Mouse (Mus musculus) CH12.LX (cell line): ENCODE data around the gene Kdm4b. TPM values are rescaled to one million over a fixed set of nuclear protein-coding genes. Genes with fewer than 3 reads are reported as not detected.

Source experiments
- DNase-seq: peaks from one replicate; pipeline ENCODE4 v3.0.0-alpha.2; 2013; ENCODE audit errors: extremely low read depth
- H3K27ac ChIP-seq: 2 replicates; pipeline ENCODE4 v1.5.1; 2012; ENCODE audit warnings: low read depth, mild to moderate bottlenecking, control low read depth, moderate library complexity; ENCODE audit not compliant: insufficient read depth
- H3K27me3 ChIP-seq: replicated peaks from 2 replicates; pipeline ENCODE3; 2012; ENCODE audit warnings: inconsistent platforms
- H3K36me3 ChIP-seq, 2 experiments: replicated peaks in 1 of 2; 2 replicates each; pipeline versions ENCODE3 to v1.6.1; 2012; ENCODE audit warnings: inconsistent platforms in 1 of 2, low read length in 1 of 2, mild to moderate bottlenecking in 1 of 2, mixed read lengths in 1 of 2, moderate library complexity in 1 of 2; ENCODE audit not compliant: control insufficient read depth in 1 of 2, insufficient read depth in 1 of 2
- H3K4me1 ChIP-seq, 2 experiments: 2 replicates each; pipeline ENCODE4 v1.6.1; 2012; ENCODE audit warnings: inconsistent platforms in 1 of 2, moderate library complexity in 1 of 2; ENCODE audit not compliant: insufficient read depth in 2 of 2, control insufficient read depth in 1 of 2
- H3K4me2 ChIP-seq: 2 replicates; pipeline ENCODE4 v1.6.1; 2012; ENCODE audit warnings: low read depth, mild to moderate bottlenecking, control low read depth; ENCODE audit not compliant: poor library complexity, insufficient read depth, severe bottlenecking
- H3K4me3 ChIP-seq, 3 experiments: fragments of 150-350 bp in 1 of 3; sonication (generic) in 1 of 3; replicated peaks in 1 of 3; 2 replicates each; pipeline versions ENCODE3 to v1.5.1; 2011 to 2012; ENCODE audit warnings: low read depth in 2 of 3, low read length in 2 of 3, mild to moderate bottlenecking in 2 of 3, moderate library complexity in 2 of 3, control low read depth in 1 of 3, improper control_type of control experiment in 1 of 3, inconsistent platforms in 1 of 3, mixed read lengths in 1 of 3; ENCODE audit not compliant: poor library complexity in 1 of 3
- H3K79me2 ChIP-seq: replicated peaks from 2 replicates; pipeline ENCODE4 v1.6.1; 2012; ENCODE audit warnings: mild to moderate bottlenecking, moderate library complexity; ENCODE audit not compliant: control insufficient read depth, poor library complexity, insufficient read depth, severe bottlenecking; ENCODE audit errors: extremely low read depth
- H3K9ac ChIP-seq: 2 replicates; pipeline ENCODE4 v1.6.1; 2012; ENCODE audit warnings: low read depth, mild to moderate bottlenecking, control low read depth, moderate library complexity; ENCODE audit not compliant: insufficient read depth
- H3K9me3 ChIP-seq: replicated peaks from 2 replicates; pipeline ENCODE3; 2012; ENCODE audit warnings: low read length, inconsistent platforms, mixed read lengths
- BHLHE40 ChIP-seq: IDR thresholded peaks from 2 replicates; pipeline ENCODE4 v1.6.1; 2011; ENCODE audit warnings: mild to moderate bottlenecking, low read depth, low read length, improper control_type of control experiment
- CHD1 ChIP-seq: IDR thresholded peaks from 2 replicates; pipeline ENCODE4 v1.6.1; 2012; ENCODE audit warnings: low read depth, low read length, improper control_type of control experiment, inconsistent platforms
- CHD2 ChIP-seq: IDR thresholded peaks from 2 replicates; pipeline ENCODE4 v1.6.1; 2011; ENCODE audit warnings: low read length, improper control_type of control experiment
- CTCF ChIP-seq, 2 experiments: IDR thresholded peaks in 1 of 2; conservative IDR thresholded peaks in 1 of 2; 2 replicates each; pipeline ENCODE4 v1.5.1; 2011 to 2012; ENCODE audit warnings: low read depth in 2 of 2, low read length in 2 of 2, improper control_type of control experiment in 1 of 2, inconsistent platforms in 1 of 2, mild to moderate bottlenecking in 1 of 2, moderate library complexity in 1 of 2
- E2F4 ChIP-seq: IDR thresholded peaks from 2 replicates; pipeline ENCODE4 v1.6.1; 2011; ENCODE audit warnings: low read depth, low read length, improper control_type of control experiment; ENCODE audit not compliant: insufficient replicate concordance
- ELF1 ChIP-seq: IDR thresholded peaks from 2 replicates; pipeline ENCODE4 v1.6.1; 2014; ENCODE audit warnings: low read depth, mild to moderate bottlenecking, inconsistent platforms, low read length, improper control_type of control experiment
- ETS1 ChIP-seq: conservative IDR thresholded peaks from 2 replicates; pipeline ENCODE4 v1.6.1; 2012; ENCODE audit warnings: low read depth, mild to moderate bottlenecking, inconsistent platforms, low read length, improper control_type of control experiment, moderate library complexity
- GABPA ChIP-seq: IDR thresholded peaks from 2 replicates; pipeline ENCODE4 v1.6.1; 2012; ENCODE audit warnings: low read depth, low read length, improper control_type of control experiment, inconsistent platforms; ENCODE audit not compliant: insufficient replicate concordance
- HCFC1 ChIP-seq: IDR thresholded peaks from 2 replicates; pipeline ENCODE4 v1.6.1; 2012; ENCODE audit warnings: low read depth, mild to moderate bottlenecking, inconsistent platforms, low read length, improper control_type of control experiment
- IRF4 ChIP-seq: IDR thresholded peaks from 2 replicates; pipeline ENCODE4 v1.6.1; 2014; ENCODE audit warnings: low read depth, mild to moderate bottlenecking, inconsistent platforms, low read length, improper control_type of control experiment
- JUND ChIP-seq: conservative IDR thresholded peaks from 2 replicates; pipeline ENCODE4 v1.6.1; 2011; ENCODE audit warnings: low read depth, low read length, improper control_type of control experiment
- MAFK ChIP-seq: IDR thresholded peaks from 2 replicates; pipeline ENCODE4 v1.6.1; 2011; ENCODE audit warnings: low read length, improper control_type of control experiment; ENCODE audit not compliant: insufficient replicate concordance
- MAX ChIP-seq: IDR thresholded peaks from 2 replicates; pipeline ENCODE4 v1.6.1; 2011; ENCODE audit warnings: low read length, improper control_type of control experiment
- MAZ ChIP-seq: IDR thresholded peaks from 2 replicates; pipeline ENCODE4 v1.6.1; 2012; ENCODE audit warnings: low read depth, mild to moderate bottlenecking, inconsistent platforms, low read length, improper control_type of control experiment, moderate library complexity
- MEF2A ChIP-seq: IDR thresholded peaks from 2 replicates; pipeline ENCODE4 v1.6.1; 2014; ENCODE audit warnings: low read depth, mild to moderate bottlenecking, inconsistent platforms, low read length, improper control_type of control experiment, borderline replicate concordance
- MXI1 ChIP-seq: IDR thresholded peaks from 2 replicates; pipeline ENCODE4 v1.6.1; 2011; ENCODE audit warnings: mild to moderate bottlenecking, low read depth, low read length, improper control_type of control experiment
- MYC ChIP-seq: IDR thresholded peaks from 2 replicates; pipeline ENCODE4 v1.6.1; 2011; ENCODE audit warnings: low read depth, mild to moderate bottlenecking, improper control_type of control experiment, low read length
- NELFE ChIP-seq: IDR thresholded peaks from 2 replicates; pipeline ENCODE4 v1.6.1; 2011; ENCODE audit warnings: low read depth, low read length, improper control_type of control experiment
- PAX5 ChIP-seq: IDR thresholded peaks from 2 replicates; pipeline ENCODE4 v1.6.1; 2012; ENCODE audit warnings: low read length, inconsistent platforms, mixed read lengths
- POLR2A ChIP-seq: IDR thresholded peaks from 2 replicates; pipeline ENCODE4 v1.6.1; 2011; ENCODE audit warnings: low read depth, mild to moderate bottlenecking, improper control_type of control experiment, low read length
- RAD21 ChIP-seq: IDR thresholded peaks from 2 replicates; pipeline ENCODE4 v1.6.1; 2011; ENCODE audit warnings: low read depth, mild to moderate bottlenecking, low read length, improper control_type of control experiment, moderate library complexity
- RCOR1 ChIP-seq: conservative IDR thresholded peaks from 2 replicates; pipeline ENCODE4 v1.6.1; 2012; ENCODE audit warnings: low read depth, mild to moderate bottlenecking, inconsistent platforms, low read length, improper control_type of control experiment
- SMC3 ChIP-seq: IDR thresholded peaks from 2 replicates; pipeline ENCODE4 v1.6.1; 2011; ENCODE audit warnings: low read depth, low read length, improper control_type of control experiment
- TBP ChIP-seq: conservative IDR thresholded peaks from 2 replicates; pipeline ENCODE4 v1.6.1; 2011; ENCODE audit warnings: low read depth, low read length, improper control_type of control experiment
- UBTF ChIP-seq: IDR thresholded peaks from 2 replicates; pipeline ENCODE4 v1.6.1; 2012; ENCODE audit warnings: low read depth, mild to moderate bottlenecking, inconsistent platforms, low read length, improper control_type of control experiment, moderate library complexity
- USF2 ChIP-seq: conservative IDR thresholded peaks from 2 replicates; pipeline ENCODE4 v1.6.1; 2011; ENCODE audit warnings: low read depth, low read length, improper control_type of control experiment
- ZC3H11A ChIP-seq: IDR thresholded peaks from 2 replicates; pipeline ENCODE4 v1.6.1; 2012; ENCODE audit warnings: low read depth, mild to moderate bottlenecking, inconsistent platforms, low read length, improper control_type of control experiment
- ZKSCAN1 ChIP-seq: IDR thresholded peaks from 2 replicates; pipeline ENCODE4 v1.6.1; 2012; ENCODE audit warnings: low read depth, inconsistent platforms, low read length, improper control_type of control experiment, borderline replicate concordance
- dilution Hi-C: fragments of 300-500 bp; cut with MboI; formaldehyde crosslinking; loops from 2 replicates; pipeline ENCODE4 v1.14.3; 2020; ENCODE audit warnings: low sequenced_read_pairs; ENCODE audit not compliant: extremely low pct_unique_long_range_greater_than_20kb, extremely low pct_ligation_motif_present
- in situ Hi-C: fragments of 300-500 bp; cut with MboI; formaldehyde crosslinking; loops from 3 replicates; pipeline ENCODE4 v1.14.3; 2019; ENCODE audit warnings: low sequenced_read_pairs, low pct_ligation_motif_present, low pct_unique_long_range_greater_than_20kb, mixed read lengths
- polyA plus RNA-seq: library from polyadenylated mRNA; unstranded; fragments of >175 nt; gene quantifications from 2 replicates; pipeline ENCODE4 v1.2.1, GENCODE M21; 2012; ENCODE audit warnings: low read depth; ENCODE audit not compliant: insufficient read length
- total RNA-seq, 2 experiments: library from RNA; depleted of rRNA; stranded (reverse); fragments of 300-350 nt in 1 of 2; fragments of >200 nt in 1 of 2; gene quantifications; 2 replicates each; pipeline ENCODE4 v1.2.3; 2012 to 2014

The Kdm4b gene
- total and polyA plus RNA-seq, 3 experiments: 12.3 to 19.5 (median 14.2) TPM

- in situ Hi-C loops: no loop called here
- no peak overlapping the region for H3K27ac ChIP-seq
- TF ChIP-seq JUND (0 out of 2 replicates have a peak, but pooled peaks have one; percentile 28), HCFC1 (no peak), ELF1 (0 out of 2 replicates have a peak, but pooled peaks have one; percentile 16), ZC3H11A (peak; percentile 64), MEF2A (peak; percentile 47; the same call in 1 of the 2 replicates), UBTF (no peak), ETS1 (no peak), RAD21 (peak; percentile 96), NELFE (peak; percentile 37; the same call in 1 of the 2 replicates), BHLHE40 (no peak), CTCF (conservative IDR thresholded peaks at IDR 0.05 in 1 of 2, IDR thresholded peaks at IDR 0.05 in 1 of 2; ENCODE audit: low read depth in 2 of 2, low read length in 2 of 2) (peak; percentile 80 to 97), SMC3 (peak; percentile 93), IRF4 (0 out of 2 replicates have a peak, but pooled peaks have one; percentile 30), MAX (peak; percentile 27; the same call in 1 of the 2 replicates)
- TF ChIP-seq, all 38 proteins: peak for 10
- Histone ChIP-seq H3K79me2 (no peaks in the 10 kb centered on the region), H3K9me3 (no peaks in the 10 kb centered on the region), H3K4me2 (no peak overlapping the region), H3K9ac (no peak overlapping the region), H3K4me3 (no peak overlapping the region), H3K36me3 (peaks cover 18 to 53% of the 10 kb centered on the region in 2 experiments), H3K27me3 (no peaks in the 10 kb centered on the region), H3K4me1 (peaks cover 15 to 58% of the 10 kb centered on the region in 2 experiments)
- DNase-seq: peak; percentile 77
- dilution Hi-C loops: no loop called here
Observed at GRCm38 (mm10) chr17:56350694-56351093, 24.8 kb downstream of the Kdm4b start.

DNA sequence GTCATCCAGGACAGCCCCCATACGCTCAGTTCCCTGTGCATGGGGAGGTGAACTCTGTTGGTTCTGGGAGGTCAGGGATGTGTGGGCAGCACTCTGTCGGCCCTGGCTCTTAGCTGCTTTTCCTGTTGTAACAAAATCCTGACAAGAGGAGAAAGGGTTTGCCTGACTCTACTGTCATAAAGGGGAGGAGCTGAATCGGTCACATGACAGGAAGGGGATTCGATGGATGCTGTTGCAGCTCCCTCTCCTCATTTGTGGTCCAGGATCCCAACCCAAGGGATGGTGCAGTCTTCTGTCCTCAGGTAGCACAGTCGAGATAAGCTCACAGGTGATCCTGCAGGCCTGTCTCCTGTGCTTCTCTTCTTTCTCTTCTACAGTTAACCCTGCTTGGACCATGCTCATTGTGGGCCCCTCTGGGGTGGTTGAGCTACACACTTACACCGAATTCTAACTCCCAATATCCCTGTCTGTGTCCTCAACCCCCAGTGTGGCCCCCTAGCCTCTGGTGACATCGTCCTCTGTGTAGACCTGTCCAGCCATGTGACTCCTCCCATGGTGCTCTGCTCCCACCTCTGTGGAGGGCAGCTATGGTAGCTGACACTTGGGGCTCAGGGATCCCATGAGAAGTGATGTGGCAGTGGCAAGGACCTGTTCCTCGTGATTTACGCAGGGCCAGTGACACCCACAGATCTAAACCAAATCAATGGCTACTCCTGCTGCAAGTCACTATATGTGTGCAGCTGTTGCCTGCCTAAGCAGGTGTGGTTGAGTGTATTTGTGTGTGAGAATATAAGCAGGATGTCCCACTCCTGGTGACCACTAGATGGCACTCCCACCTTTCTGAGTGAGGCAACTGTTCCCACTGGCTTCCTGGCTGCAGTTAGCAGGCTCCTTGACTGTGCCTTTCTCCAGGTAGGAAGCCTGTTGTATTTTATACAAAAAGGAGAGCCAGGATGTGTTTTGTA lies 31.3 kb downstream of the Kdm4b start:
- Histone ChIP-seq H3K4me3 (no peak overlapping the region), H3K27me3 (no peaks in the 10 kb centered on the region), H3K27ac (no peak overlapping the region), H3K36me3 (peaks cover 21 to 83% of the 10 kb centered on the region in 2 experiments), H3K9me3 (no peaks in the 10 kb centered on the region), H3K9ac (no peak overlapping the region), H3K4me1 (peaks cover 4 to 32% of the 10 kb centered on the region in 2 experiments; a peak in 2 of 4 replicates), H3K79me2 (no peaks in the 10 kb centered on the region), H3K4me2 (no peak overlapping the region)
- dilution Hi-C loops: no loop called here
- DNase-seq: peak; percentile 76
- in situ Hi-C loops: loop anchor here (5.0 kb wide), 1 partner anchor 195 kb away; the partner anchor contains the start of gene Gm20219
- TF ChIP-seq POLR2A: no peak
- peak; percentile 18 for TF ChIP-seq USF2
- TF ChIP-seq MXI1: no peak
- TF ChIP-seq MAZ: no peak
- no peak for TF ChIP-seq CHD1
- no peak for TF ChIP-seq MAX
- no peak for TF ChIP-seq PAX5
- TF ChIP-seq RAD21: peak; percentile 98
- TF ChIP-seq E2F4: no peak
- TF ChIP-seq NELFE: peak; percentile 55; the same call in 1 of the 2 replicates
- TF ChIP-seq ELF1: peak; percentile 63; the same call in 1 of the 2 replicates
- TF ChIP-seq ZC3H11A: peak; percentile 84
- TF ChIP-seq BHLHE40: no peak
- no peak for TF ChIP-seq ZKSCAN1
- TF ChIP-seq ETS1: no peak
- TF ChIP-seq SMC3: peak; percentile 95
- TF ChIP-seq MYC: 0 out of 2 replicates have a peak, but pooled peaks have one; percentile 54
- no peak for TF ChIP-seq MAFK
- no peak for TF ChIP-seq CHD2
- peak; percentile 31; the same call in 1 of the 2 replicates for TF ChIP-seq IRF4
- TF ChIP-seq TBP: no peak
- TF ChIP-seq JUND: peak; percentile 40; the same call in 1 of the 2 replicates
- no peak for TF ChIP-seq GABPA
- TF ChIP-seq RCOR1: no peak
